Mouse (Mus musculus): ENCODE data around the gene Olfr1230. TPM values are rescaled to one million over a fixed set of nuclear protein-coding genes. Genes with fewer than 3 reads are reported as not detected.

The Olfr1230 gene
- not detected in 2 replicates for polyA plus RNA-seq (2016; fragmentation: Nextera tagmentation; extraction: Ambion mirVana)

DNA sequence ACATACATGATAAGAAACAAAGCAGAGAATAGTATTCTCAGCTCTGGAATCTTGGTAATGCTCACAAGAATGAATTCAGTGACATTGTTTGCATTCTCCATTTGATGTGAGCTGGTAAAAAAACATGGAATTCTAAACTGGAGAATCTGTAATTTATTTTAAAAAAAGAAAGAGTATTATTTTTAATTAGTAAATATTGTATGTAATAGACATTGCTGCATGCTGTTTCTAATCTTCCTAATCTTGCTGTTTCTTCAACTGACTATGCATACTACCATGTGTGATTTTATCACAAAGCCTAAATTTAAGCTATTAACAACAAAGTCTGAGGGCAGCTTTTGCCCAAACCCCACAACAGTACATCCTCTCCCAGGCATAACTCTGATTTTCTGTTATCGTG, at the start of gene Olfr1230:
TSS of gene Olfr1230 (minus strand) at position 101 of the 400 bp plus-strand sequence.
- Histone ChIP-seq H3K9ac (no peak within 1 kb of the TSS), H3K27me3 (replicated peaks) (no peaks in the 10 kb centered on the region), H3K4me1 (no peaks in the 10 kb centered on the region), H3K27ac (no peak within 1 kb of the TSS), H3K36me3 (no peaks in the 10 kb centered on the region), H3K4me3 (no peak within 1 kb of the TSS), H3K4me2 (replicated peaks) (no peak within 1 kb of the TSS), H3K9me3 (no peaks in the 10 kb centered on the region)
- no peak for ATAC-seq (ENCODE audit: low FRiP score, low read depth)
- 85% methylated on average over 1 of the region's 1 CpGs for WGBS

DNA sequence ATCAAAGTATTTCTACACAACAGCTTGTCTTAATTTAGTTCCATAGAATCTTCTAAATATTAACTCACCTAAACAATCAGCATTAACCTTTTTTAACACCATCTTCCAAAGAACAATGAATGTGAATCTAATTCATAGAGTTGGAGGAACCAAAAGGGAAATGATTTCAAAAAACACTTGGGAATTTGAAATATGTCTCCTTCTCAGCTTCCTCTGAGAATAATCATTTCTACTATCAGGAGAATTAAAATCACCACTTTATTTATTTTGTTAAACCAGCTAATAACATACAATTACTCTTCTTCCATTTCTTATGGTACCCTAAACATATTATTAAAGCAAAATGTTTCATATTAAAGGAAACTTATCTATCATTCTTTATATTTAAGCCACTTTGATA, 45.2 kb upstream of the Olfr1230 start, which contains the start of gene Olfr1233:
TSS of gene Olfr1233 (minus strand) at position 101 of the 400 bp plus-strand sequence.
- Histone ChIP-seq H3K9ac (no peak within 1 kb of the TSS), H3K4me2 (replicated peaks) (no peak within 1 kb of the TSS), H3K9me3 (no peaks in the 10 kb centered on the region), H3K4me3 (no peak within 1 kb of the TSS), H3K27ac (no peak within 1 kb of the TSS), H3K4me1 (no peaks in the 10 kb centered on the region), H3K27me3 (replicated peaks) (no peaks in the 10 kb centered on the region), H3K36me3 (no peaks in the 10 kb centered on the region)
- no peak for ATAC-seq (ENCODE audit: low FRiP score, low read depth)

DNA sequence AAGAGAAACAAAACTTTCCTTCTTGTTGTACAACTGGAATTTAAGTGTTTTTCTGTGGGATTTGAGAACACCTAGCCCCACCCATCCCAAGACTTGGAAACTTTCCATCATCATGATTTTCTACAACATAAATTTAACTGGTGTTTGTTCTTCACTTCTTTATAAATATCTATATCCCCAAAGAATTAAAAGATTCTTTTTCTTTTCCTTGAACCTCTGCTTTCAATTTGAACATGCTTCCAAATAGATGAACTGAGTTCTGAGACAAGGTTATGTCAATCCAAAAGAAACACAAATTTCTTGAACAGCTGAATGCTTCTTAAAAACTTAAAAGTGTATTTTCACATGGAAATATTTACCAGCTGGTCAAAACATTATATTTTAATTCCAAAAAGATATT, 32.5 kb upstream of the Olfr1230 start, which contains the start of gene Olfr1232:
TSS of gene Olfr1232 (minus strand) at position 101 of the 400 bp plus-strand sequence.
- Histone ChIP-seq H3K9ac (no peak within 1 kb of the TSS), H3K27ac (no peak within 1 kb of the TSS), H3K36me3 (no peaks in the 10 kb centered on the region), H3K4me1 (no peaks in the 10 kb centered on the region), H3K27me3 (replicated peaks) (no peaks in the 10 kb centered on the region), H3K4me3 (no peak within 1 kb of the TSS), H3K4me2 (replicated peaks) (no peak within 1 kb of the TSS), H3K9me3 (no peaks in the 10 kb centered on the region)
- no peak for ATAC-seq (ENCODE audit: low FRiP score, low read depth)

- no peak for ATAC-seq (ENCODE audit: low FRiP score, low read depth)
- Histone ChIP-seq H3K27ac (no peak within 1 kb of the TSS), H3K9me3 (no peaks in the 10 kb centered on the region), H3K9ac (no peak within 1 kb of the TSS), H3K36me3 (no peaks in the 10 kb centered on the region), H3K4me3 (no peak within 1 kb of the TSS), H3K27me3 (replicated peaks) (no peaks in the 10 kb centered on the region), H3K4me1 (no peaks in the 10 kb centered on the region), H3K4me2 (replicated peaks) (no peak within 1 kb of the TSS)
- 81% methylated on average over 2 of the region's 2 CpGs for WGBS
These were observed 9.9 kb upstream of the Olfr1230 start, which contains the start of gene Olfr1231 for GRCm38 (mm10) chr2:89306974-89307373. TSS of gene Olfr1231 (minus strand) at chr2:89307074.

DNA sequence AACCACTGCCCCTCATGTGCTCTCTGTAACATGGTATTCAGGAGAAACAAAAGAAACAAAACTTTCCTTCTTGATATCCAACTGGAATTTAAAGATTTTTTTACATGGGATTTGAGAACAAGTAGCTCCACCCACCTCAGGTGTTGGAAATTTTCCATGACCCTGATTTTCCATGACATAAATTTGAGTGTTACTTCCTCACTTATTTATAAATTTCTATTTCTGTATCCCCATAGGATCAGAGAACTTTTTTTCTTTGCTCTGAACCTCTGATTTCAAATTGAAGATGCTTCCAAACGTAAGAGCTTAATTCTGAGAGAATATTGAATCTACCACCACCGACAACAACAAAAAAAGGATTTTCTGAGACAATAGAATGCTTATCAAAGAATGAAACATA, 9.2 kb downstream of the Olfr1230 start, which contains the start of gene Olfr1229:
TSS of gene Olfr1229 (minus strand) at position 101 of the 400 bp plus-strand sequence.
- H3K27me3 ChIP-seq (replicated peaks): no peaks in the 10 kb centered on the region
- H3K9me3 ChIP-seq: no peaks in the 10 kb centered on the region
- H3K36me3 ChIP-seq: no peaks in the 10 kb centered on the region
- H3K9ac ChIP-seq: no peak within 1 kb of the TSS
- H3K4me2 ChIP-seq (replicated peaks): no peak within 1 kb of the TSS
- H3K4me3 ChIP-seq: no peak within 1 kb of the TSS
- H3K27ac ChIP-seq: no peak within 1 kb of the TSS
- 80% methylated on average over 2 of the region's 2 CpGs for WGBS
- no peaks in the 10 kb centered on the region for H3K4me1 ChIP-seq
- no peak for ATAC-seq (ENCODE audit: low FRiP score, low read depth)

DNA sequence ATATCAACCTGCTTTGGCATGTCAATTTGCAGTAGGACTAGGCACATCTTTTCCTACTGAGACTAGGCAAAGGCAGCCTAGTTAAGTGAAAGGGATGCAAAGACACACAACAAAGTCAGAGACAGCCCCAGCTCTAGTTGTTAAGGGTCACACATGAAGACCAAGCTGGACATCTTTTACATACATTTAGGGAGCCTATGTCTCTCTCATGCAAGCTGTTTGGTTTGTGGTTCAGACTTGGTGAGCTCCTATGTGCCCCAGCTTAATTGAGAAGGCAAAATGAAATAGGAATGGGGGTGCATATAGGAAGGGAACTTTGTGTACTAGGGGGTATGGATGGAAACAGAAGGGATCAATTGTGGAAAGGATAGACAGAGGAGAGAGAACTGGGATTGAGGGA, 43.1 kb downstream of the Olfr1230 start, which contains the start of gene Olfr1228:
TSS of gene Olfr1228 (minus strand) at position 101 of the 400 bp plus-strand sequence.
- Histone ChIP-seq H3K27ac (no peak within 1 kb of the TSS), H3K4me3 (no peak within 1 kb of the TSS), H3K36me3 (no peaks in the 10 kb centered on the region), H3K27me3 (replicated peaks) (no peaks in the 10 kb centered on the region), H3K4me1 (no peaks in the 10 kb centered on the region), H3K9ac (no peak within 1 kb of the TSS), H3K9me3 (no peaks in the 10 kb centered on the region), H3K4me2 (replicated peaks) (no peak within 1 kb of the TSS)
- ATAC-seq (ENCODE audit: low FRiP score, low read depth): no peak

Other genes with a start within 250 kb of the Olfr1230 start
- not detected in 2 replicates for gene Olfr1218, start 236.1 kb downstream of the Olfr1230 start, polyA plus RNA-seq (2016; fragmentation: Nextera tagmentation; extraction: Ambion mirVana)
- not detected in 2 replicates for gene Olfr1219, start 213.8 kb downstream of the Olfr1230 start, polyA plus RNA-seq (2016; fragmentation: Nextera tagmentation; extraction: Ambion mirVana)
- 0.04 TPM in 1 of 2 replicates, not detected in the other for gene Olfr1220, start 190.4 kb downstream of the Olfr1230 start, polyA plus RNA-seq (2016; fragmentation: Nextera tagmentation; extraction: Ambion mirVana)
- not detected in 2 replicates for gene Olfr1221, start 180.0 kb downstream of the Olfr1230 start, polyA plus RNA-seq (2016; fragmentation: Nextera tagmentation; extraction: Ambion mirVana)
- gene Olfr1222, start 164.2 kb downstream of the Olfr1230 start, polyA plus RNA-seq (2016; fragmentation: Nextera tagmentation; extraction: Ambion mirVana): not detected in 2 replicates
- gene Olfr1223, start 145.7 kb downstream of the Olfr1230 start, polyA plus RNA-seq (2016; fragmentation: Nextera tagmentation; extraction: Ambion mirVana): not detected in 2 replicates
- not detected in 2 replicates for gene Olfr1224-ps1, start 133.2 kb downstream of the Olfr1230 start, polyA plus RNA-seq (2016; fragmentation: Nextera tagmentation; extraction: Ambion mirVana)
- not detected in 2 replicates for gene Olfr1225, start 122.6 kb downstream of the Olfr1230 start, polyA plus RNA-seq (2016; fragmentation: Nextera tagmentation; extraction: Ambion mirVana)
- not detected in 2 replicates for gene Olfr1226, start 97.2 kb downstream of the Olfr1230 start, polyA plus RNA-seq (2016; fragmentation: Nextera tagmentation; extraction: Ambion mirVana)
- not detected in 2 replicates for gene Olfr1228, start 43.2 kb downstream of the Olfr1230 start, polyA plus RNA-seq (2016; fragmentation: Nextera tagmentation; extraction: Ambion mirVana)
- gene Olfr1229, start 9.3 kb downstream of the Olfr1230 start, polyA plus RNA-seq (2016; fragmentation: Nextera tagmentation; extraction: Ambion mirVana): not detected in 2 replicates
- gene Olfr1231, start 9.8 kb upstream of the Olfr1230 start, polyA plus RNA-seq (2016; fragmentation: Nextera tagmentation; extraction: Ambion mirVana): not detected in 2 replicates
- gene Olfr1232, start 32.4 kb upstream of the Olfr1230 start, polyA plus RNA-seq (2016; fragmentation: Nextera tagmentation; extraction: Ambion mirVana): not detected in 2 replicates
- gene Olfr1233, start 45.1 kb upstream of the Olfr1230 start, polyA plus RNA-seq (2016; fragmentation: Nextera tagmentation; extraction: Ambion mirVana): not detected in 2 replicates
- gene Olfr1234, start 67.6 kb upstream of the Olfr1230 start, polyA plus RNA-seq (2016; fragmentation: Nextera tagmentation; extraction: Ambion mirVana): not detected in 2 replicates
- gene Olfr1238, start 112.4 kb upstream of the Olfr1230 start, polyA plus RNA-seq (2016; fragmentation: Nextera tagmentation; extraction: Ambion mirVana): not detected in 2 replicates
- gene Olfr1239, start 123.1 kb upstream of the Olfr1230 start, polyA plus RNA-seq (2016; fragmentation: Nextera tagmentation; extraction: Ambion mirVana): not detected in 2 replicates
- not detected in 2 replicates for gene Olfr1240, start 145.7 kb upstream of the Olfr1230 start, polyA plus RNA-seq (2016; fragmentation: Nextera tagmentation; extraction: Ambion mirVana)
- gene Olfr1241, start 189.9 kb upstream of the Olfr1230 start, polyA plus RNA-seq (2016; fragmentation: Nextera tagmentation; extraction: Ambion mirVana): not detected in 2 replicates
- not detected in 2 replicates for gene Olfr1242, start 201.1 kb upstream of the Olfr1230 start, polyA plus RNA-seq (2016; fragmentation: Nextera tagmentation; extraction: Ambion mirVana)
- gene Olfr1243, start 234.2 kb upstream of the Olfr1230 start, polyA plus RNA-seq (2016; fragmentation: Nextera tagmentation; extraction: Ambion mirVana): not detected in 2 replicates